Mouse (Mus musculus) ovary, postnatal 10 days (tissue): ENCODE results near the gene Akap12.

Experiments used
- DNase-seq: peaks from one replicate; pipeline ENCODE4 v3.0.0; 2022; ENCODE audit warnings: low spot score

Akap12 gene

GRCm38 (mm10) chr10:4284781-4285180 is 18.6 kb downstream of the Akap12 start:
- DNase-seq: no peak

GRCm38 (mm10) chr10:4285752-4286151 is 19.6 kb downstream of the Akap12 start:
- DNase-seq: no peak

- no peak for DNase-seq
Measured at GRCm38 (mm10) chr10:4289171-4289570, 23.0 kb downstream of the Akap12 start.

GRCm38 (mm10) chr10:4289636-4290035 is 23.5 kb downstream of the Akap12 start:
- DNase-seq: no peak

- DNase-seq: no peak
Measured at GRCm38 (mm10) chr10:4290145-4290544, 24.0 kb downstream of the Akap12 start.

GRCm38 (mm10) chr10:4290561-4290960 is 24.4 kb downstream of the Akap12 start:
- DNase-seq: no peak

- DNase-seq: no peak
Measured at GRCm38 (mm10) chr10:4293418-4293817, 27.2 kb downstream of the Akap12 start.

- no peak for DNase-seq
Measured at GRCm38 (mm10) chr10:4303558-4303957, 37.4 kb downstream of the Akap12 start.

GRCm38 (mm10) chr10:4323885-4324284 is 57.7 kb downstream of the Akap12 start:
- no peak for DNase-seq

GRCm38 (mm10) chr10:4325562-4325961 is 59.4 kb downstream of the Akap12 start:
- no peak for DNase-seq

GRCm38 (mm10) chr10:4327716-4328115 is 61.5 kb downstream of the Akap12 start:
- DNase-seq: no peak

- no peak for DNase-seq
Measured at GRCm38 (mm10) chr10:4332228-4332979, 66.2 kb downstream of the Akap12 start.

GRCm38 (mm10) chr10:4333319-4333718 is 67.1 kb downstream of the Akap12 start:
- DNase-seq: no peak

GRCm38 (mm10) chr10:4334039-4334683 is 68.0 kb downstream of the Akap12 start:
- peak; percentile 63 for DNase-seq

GRCm38 (mm10) chr10:4338863-4339461 is 72.8 kb downstream of the Akap12 start:
- DNase-seq: peak; percentile 20

- DNase-seq: no peak
Measured at GRCm38 (mm10) chr10:4341430-4341829, 75.2 kb downstream of the Akap12 start.

GRCm38 (mm10) chr10:4346489-4347135 is 80.4 kb downstream of the Akap12 start:
- DNase-seq: peak; percentile 93

GRCm38 (mm10) chr10:4347136-4347492 is 80.9 kb downstream of the Akap12 start:
- no peak for DNase-seq

GRCm38 (mm10) chr10:4347591-4347990 is 81.4 kb downstream of the Akap12 start:
- no peak for DNase-seq

- no peak for DNase-seq
Measured at GRCm38 (mm10) chr10:4354371-4355260, 88.4 kb downstream of the Akap12 start.

GRCm38 (mm10) chr10:4355882-4356451 is 89.8 kb downstream of the Akap12 start:
- DNase-seq: no peak
